Mouse (Mus musculus) liver, adult (tissue): Measurements from ENCODE around the gene Ntrk3.

Experiments used
- GATA4 ChIP-seq: IDR thresholded peaks from 2 replicates; pipeline ENCODE4 v1.6.1; 2014; ENCODE audit warnings: mild to moderate bottlenecking, low read length; ENCODE audit not compliant: insufficient replicate concordance

Gene Ntrk3

DNA sequence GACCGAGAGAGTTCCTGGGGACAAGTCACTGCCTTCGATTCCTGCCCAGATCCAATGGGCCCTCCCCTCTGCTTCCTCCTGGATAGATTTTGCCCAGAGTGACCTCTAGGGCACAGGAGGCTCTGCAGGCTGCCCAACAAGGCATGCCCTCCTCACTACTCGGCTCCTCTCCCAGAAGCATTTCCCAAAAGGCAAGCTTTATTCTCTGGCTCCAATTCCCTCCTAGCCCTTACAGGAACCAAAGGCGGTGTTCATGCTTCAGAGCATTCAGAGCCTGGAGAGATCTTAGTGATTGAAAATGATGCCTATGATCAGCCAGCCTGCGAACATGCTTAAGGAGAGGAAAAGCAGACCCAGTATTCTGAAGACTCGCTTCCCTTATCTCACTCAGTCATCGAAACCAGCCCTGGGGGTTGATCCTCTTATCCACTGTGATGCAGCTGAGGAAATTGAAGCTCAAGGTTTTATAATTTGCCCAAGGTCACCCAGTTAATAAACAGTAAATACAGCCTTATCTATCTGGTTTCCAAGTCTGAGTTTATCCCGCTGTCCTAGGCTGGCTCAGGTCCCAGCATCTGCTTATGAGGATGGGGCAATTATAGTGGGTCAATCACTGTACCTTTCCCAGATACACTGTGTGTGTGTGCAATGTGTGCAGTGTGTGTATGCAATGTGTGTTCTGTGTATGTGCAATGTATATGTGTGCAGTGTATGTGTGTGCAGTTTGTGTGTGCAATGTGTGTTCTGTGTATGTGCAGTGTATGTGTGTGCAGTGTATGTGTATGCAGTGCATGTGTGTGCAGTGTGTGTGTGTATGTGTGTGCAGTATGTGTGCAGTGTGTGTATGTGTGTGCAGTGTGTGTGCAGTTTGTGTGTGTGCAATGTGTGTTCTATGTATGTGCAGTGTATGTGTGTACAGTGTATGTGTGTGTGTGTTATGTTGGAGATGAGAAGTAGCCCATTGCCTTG is 376.2 kb downstream of the Ntrk3 start:
- no peak for TF ChIP-seq GATA4

DNA sequence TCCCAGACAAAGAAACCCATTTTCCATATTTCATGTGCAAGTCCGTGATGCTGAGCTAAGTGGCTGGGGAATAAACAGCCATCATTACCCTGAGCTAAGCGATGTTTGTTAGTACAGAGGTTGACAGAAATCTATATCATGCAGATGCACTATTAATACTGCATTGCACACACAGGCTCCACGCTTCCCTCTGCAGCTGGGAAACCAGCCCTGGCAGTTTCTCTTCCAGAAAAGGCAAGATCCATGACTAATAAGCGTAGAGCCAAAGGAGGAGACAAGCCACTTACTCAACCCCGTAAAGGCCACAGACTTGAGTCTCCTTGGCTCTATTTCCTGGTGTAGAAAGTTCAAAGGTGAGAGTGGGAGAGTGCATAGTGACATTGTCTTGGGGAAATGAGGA is 390.3 kb downstream of the Ntrk3 start:
- TF ChIP-seq GATA4, result no peak

DNA sequence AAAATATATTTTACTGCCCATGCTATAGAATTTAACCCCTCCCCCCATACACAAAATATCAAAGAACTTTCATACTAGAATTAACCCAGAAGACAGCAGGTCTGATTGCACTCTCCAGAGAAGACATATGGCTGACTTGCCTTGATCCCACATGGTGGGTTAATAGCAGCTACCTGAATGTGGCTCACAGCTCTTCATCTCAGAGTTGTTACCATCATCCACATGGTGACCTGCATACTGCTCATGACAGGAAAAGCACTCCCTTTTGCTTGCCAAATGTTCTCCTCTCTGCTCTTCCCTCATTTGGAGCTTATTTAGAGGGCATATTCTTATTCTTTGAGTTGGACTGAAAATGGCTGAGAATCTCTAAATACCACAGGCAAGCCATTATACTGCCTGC is 404.4 kb downstream of the Ntrk3 start:
- no peak for TF ChIP-seq GATA4

DNA sequence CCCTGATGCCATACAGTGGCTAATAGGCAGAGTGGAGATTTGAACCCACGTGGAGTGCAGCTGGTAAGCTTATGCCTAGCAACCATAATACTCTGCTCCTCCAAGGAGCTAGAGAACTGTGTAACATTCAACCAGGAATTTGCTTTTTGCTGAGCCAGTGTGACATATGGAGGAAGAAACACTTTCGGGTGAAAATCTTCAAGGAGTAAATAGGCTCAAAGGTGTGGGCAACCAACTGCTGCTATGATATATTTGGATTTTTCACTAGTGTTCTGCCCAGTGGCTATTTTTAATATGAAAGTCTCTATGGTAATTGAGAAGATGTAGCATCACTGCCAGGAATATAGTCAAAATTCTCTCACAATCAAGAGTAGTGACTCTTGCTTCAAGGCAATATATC is 409.5 kb downstream of the Ntrk3 start:
- no peak for TF ChIP-seq GATA4

DNA sequence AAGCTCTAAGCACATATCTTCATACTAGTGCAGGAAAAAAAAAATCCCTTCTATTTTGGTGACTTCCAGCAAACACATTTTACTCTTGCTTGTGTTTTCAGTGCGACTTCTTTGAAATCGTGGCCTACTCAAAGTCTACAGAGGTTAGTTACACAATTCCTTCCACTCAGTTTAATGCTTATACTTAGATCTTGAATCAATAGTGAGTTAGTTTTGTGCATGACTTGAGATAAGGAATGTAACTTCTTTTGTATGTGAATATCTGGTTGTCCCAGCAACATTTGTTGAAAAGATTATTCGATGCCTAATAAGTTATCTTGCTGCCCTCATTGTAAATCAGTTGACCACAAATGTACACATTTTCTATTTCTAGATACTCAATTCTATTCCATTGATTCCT is 411.6 kb downstream of the Ntrk3 start:
- TF ChIP-seq GATA4, result no peak

DNA sequence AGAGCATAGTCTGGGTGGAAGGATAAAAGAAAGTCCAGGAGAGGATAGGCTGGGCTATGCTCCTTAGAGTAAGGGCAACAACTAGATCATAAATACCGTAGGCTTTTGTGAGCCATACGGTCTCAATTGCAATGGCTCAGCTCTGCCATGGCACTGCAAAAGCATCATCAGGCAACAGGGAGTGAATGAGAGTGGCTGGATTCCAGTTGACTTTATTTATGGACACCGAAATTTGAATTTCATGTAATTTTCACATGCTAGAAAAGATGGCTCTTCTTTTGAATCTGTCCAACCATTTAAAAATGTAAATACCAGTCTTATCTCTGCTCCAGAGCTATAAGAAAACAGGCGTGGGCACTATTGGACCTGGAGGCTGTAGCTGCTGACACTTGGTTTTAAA is 419.2 kb downstream of the Ntrk3 start:
- TF ChIP-seq GATA4, result no peak

DNA sequence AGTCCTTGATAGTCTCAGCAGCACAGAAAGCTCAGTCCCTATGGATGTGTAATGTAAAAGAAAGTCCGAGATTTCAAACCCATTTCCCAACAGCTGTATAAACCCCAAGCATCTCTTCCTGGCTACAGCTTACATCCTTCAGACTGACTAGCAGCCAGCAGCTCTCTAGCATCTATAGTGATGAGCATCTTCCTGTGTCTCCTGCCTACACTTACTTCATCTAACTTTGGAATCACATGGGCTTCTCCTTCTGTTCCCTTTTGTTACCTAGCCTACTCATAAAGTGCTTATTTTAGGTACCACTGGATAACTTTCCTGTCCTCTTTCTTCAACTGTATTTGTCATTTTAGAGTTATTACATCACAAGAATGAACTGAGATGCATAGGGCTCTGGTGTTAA is 432.0 kb downstream of the Ntrk3 start:
- TF ChIP-seq GATA4, result no peak

DNA sequence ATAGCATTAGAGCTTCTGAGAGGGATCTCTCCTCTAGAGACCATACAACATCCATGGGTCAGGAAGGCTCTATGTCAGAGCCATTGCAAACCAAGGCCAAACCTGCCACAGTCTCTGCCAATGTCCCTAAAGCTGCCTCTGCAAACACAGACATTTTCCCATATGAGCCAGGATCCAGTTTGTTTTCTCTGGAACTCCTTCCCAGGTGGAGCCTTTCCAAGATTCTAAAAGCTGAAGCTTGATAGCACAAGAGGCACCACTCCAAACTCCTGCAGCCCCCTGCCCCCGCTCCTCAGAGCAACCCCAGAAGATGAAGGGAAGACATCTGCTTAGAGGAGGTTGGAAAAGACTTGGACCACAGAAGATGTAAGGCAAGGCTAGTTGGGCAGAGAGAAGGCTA is 432.8 kb downstream of the Ntrk3 start:
- no peak for TF ChIP-seq GATA4

DNA sequence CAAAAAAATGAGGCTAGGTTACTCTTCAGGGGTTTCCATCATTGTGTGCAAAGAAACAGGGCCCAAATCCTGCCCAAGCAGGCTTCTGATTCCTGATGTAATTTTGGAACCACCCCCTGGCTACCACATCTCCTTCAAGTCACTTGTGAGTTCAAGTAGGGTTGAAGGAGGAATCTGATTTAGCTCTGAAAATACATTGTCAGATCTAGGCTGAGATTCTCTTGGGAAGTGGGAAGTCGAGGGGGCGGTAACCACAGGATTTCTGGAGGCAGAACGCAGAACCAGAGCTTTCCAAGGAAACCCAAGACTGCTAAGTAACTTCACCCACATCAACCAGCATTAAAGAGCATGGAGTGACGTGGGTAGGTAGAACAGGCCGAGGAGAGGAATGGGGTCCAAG is 440.5 kb downstream of the Ntrk3 start:
- no peak for TF ChIP-seq GATA4

DNA sequence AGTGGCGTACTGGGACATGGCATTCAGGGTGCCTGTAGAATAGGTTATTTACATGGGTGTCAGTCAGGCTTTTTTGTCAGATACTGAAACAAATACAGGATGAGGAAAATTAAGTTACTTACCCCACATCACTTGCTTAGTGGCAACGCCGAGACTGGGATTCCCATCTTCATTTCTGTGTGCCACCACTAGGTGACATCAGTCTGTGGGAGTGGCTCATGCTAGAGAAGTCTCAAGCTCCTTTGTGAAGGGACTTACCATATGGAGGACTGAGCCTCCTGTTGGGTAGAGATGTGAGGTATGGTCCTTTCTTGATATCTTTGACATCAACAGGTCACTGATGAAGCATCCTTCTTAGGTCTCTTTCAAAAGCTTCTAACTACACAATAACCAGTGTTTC is 443.5 kb downstream of the Ntrk3 start:
- TF ChIP-seq GATA4, result no peak

DNA sequence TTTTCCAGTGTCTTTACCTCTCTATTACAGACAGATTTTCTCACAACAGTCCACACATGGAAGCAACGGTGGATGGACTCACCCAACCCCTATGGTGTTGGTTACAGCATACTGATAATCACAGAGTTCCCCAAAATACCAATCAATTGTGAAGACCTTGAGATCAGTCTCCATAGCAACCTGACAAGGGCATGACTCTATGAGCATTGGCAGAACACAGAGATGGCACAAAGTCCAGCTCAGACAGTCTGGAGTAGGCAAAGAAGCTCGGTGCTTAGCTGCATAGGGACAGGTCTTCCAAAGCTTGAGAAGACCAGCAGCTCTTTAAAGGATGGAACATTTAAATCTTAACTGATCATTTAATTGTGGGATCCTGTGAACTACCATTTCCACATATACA is 447.6 kb downstream of the Ntrk3 start:
- TF ChIP-seq GATA4, result no peak

DNA sequence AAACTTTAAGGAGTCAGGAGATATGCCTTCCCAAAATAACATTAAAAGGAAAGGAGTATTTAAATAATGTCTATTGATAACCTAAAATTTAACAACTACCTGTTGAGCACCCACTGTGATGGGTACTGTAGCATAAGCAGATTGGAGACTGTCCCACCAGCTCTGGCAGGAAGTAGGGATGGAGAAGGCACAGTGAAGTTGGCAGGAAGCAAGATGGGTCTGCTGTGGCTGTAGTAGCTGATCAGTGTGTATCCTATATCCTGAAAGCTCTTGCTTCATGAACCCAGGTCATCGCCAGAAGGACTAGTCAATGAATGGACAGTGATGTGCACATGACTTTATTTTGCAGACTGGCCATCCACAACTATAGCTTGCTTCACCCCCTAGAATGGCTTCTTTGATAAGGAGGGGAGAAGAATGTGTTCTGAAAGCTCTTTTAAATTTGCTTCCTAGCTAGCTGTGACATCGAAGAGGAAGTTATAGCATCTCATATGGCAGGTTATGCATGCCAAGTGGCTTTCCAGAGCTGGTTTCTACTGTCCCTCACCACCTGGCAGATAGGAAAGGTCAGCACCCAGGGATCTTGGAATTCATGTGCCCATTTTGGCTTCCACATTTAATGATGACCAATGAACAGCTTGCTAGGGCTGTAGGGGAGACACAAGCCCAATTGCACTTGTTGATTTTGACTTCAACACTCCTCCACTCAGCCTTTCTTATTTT is 451.1 kb downstream of the Ntrk3 start:
- no peak for TF ChIP-seq GATA4

DNA sequence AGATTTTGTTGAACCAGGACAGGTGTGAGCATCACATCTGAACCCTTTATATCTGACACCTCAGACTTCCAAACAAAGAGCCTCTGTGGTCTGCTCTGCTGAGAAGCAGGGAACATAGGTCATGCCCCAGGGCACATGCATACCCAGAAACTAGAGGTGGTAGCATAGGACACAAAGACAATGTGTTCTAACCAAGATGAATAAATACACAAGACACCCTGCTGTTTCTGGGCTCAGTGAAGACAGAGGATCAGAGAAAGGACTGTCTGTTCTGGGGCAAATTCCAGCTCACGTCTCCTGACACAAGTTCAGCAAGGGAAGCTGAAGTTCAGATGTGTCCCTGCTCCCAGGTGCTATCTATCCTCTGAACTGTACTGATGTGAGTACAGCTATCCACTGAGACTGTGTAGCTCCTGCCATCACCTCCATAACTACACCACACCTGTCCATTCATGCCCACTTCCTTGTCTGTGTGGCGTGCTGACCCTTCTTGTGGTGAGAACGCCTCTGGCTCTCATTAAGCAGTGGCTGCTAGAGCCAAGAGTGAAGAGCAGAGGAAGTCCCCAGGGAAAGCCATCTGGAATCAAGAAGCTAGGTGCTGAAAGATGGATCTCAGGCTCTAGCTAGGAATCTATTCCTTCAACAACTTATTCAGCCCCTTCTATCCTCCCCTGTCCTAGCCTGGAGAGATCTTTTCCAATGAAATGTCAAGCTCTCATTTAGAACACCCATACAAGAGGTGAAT is 468.1 kb downstream of the Ntrk3 start:
- TF ChIP-seq GATA4, result no peak

DNA sequence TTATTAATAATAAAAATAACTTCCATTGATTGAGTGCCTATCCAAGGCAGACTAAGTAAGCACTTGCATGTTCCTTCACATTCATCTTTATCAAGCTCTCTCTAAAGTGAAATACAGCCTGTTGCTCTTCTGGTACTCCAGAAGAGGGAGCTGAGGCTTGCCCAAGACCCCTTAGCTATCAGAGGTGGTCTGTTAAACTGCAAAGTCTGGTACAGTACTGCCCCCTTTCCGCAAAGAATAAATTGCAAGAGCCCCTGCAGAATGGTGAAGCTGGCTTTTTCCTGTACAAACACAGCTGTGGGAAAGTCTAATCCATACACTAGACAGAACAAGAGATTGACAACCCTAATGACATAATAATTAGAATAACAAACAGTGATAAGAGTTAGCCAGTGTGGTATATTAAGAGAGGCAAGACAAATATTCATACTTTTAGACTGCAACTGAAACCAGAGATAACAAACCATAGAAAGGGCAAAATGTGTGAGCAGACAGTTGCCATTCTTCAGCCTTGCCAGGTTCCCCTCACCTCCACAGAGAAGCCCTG is 470.3 kb downstream of the Ntrk3 start:
- no peak for TF ChIP-seq GATA4

DNA sequence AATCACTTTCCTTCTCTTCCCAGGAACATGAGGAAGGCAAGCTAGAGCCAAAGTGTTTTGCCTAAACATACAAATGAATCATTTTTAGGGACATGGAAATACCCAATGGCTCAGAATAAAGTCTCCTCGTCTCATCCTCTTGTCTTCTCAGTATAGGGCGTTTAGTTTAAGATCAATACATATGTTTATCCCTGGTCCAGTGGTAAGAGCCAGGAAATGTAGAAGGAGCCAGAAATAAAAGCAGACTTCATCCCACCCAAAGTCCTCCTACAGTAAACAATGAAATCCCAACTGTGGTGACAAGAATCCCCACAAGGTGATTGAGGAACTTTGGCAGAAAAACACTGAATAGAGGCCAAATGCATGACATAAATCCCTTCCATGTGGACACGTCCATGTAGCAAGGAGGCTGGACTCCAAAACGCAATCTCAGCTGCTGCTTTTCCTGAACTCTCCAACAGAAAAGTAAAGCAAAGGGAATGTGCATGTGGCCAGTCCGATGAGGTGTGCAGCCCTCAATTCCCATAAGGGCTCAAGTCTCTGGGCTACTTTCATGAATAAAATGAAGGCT is 473.3 kb downstream of the Ntrk3 start:
- no peak for TF ChIP-seq GATA4
